Mouse (Mus musculus): Measurements from ENCODE around the gene Otop1. TPM values are rescaled to one million over a fixed set of nuclear protein-coding genes. Genes with fewer than 3 reads are reported as not detected.

Otop1 gene
- polyA plus RNA-seq (2015; fragmentation: Nextera tagmentation; extraction: Ambion mirVana) = not detected in 2 replicates

GRCm38 (mm10) chr5:38275771-38276170 is at the start of gene Otop1:
Gene Otop1, plus strand, starts transcription at chr5:38275972.
- no peak within 1 kb of the TSS for H3K4me2 ChIP-seq (ENCODE audit: low read depth, low read length)
- H3K9me3 ChIP-seq (replicated peaks; ENCODE audit: control insufficient read depth, low read length) = no peaks in the 10 kb centered on the region
- no peak within 1 kb of the TSS for H3K4me3 ChIP-seq (ENCODE audit: low read depth, low read length)
- H3K27me3 ChIP-seq (ENCODE audit: control insufficient read depth, insufficient read depth, low read depth, low read length) = peaks cover 39% of the 10 kb centered on the region
- no peaks in the 10 kb centered on the region for H3K4me1 ChIP-seq (ENCODE audit: control insufficient read depth, low read depth, low read length)
- no peak for ATAC-seq (ENCODE audit: low read depth)
- no peak within 1 kb of the TSS for H3K27ac ChIP-seq (ENCODE audit: low read length)
- H3K36me3 ChIP-seq (ENCODE audit: control insufficient read depth, insufficient read depth) = no peaks in the 10 kb centered on the region
- no peak within 1 kb of the TSS for H3K9ac ChIP-seq (ENCODE audit: low read depth, low read length)
- 16% methylated on average over 4 of the region's 4 CpGs for WGBS (ENCODE audit: insufficient replicate concordance)

GRCm38 (mm10) chr5:38235422-38235821 is 40.4 kb upstream of the Otop1 start:
- no peak overlapping the region for H3K9ac ChIP-seq (ENCODE audit: low read depth, low read length)
- peaks cover 11% of the 10 kb centered on the region for H3K36me3 ChIP-seq (ENCODE audit: control insufficient read depth, insufficient read depth)
- no peak overlapping the region for H3K4me2 ChIP-seq (ENCODE audit: low read depth, low read length)
- H3K4me1 ChIP-seq (ENCODE audit: control insufficient read depth, low read depth, low read length) = no peaks in the 10 kb centered on the region
- H3K4me3 ChIP-seq (ENCODE audit: low read depth, low read length) = no peak overlapping the region
- WGBS (ENCODE audit: insufficient replicate concordance) = 66% methylated on average over 4 of the region's 4 CpGs
- ATAC-seq (ENCODE audit: low read depth) = no peak
- no peaks in the 10 kb centered on the region for H3K9me3 ChIP-seq (replicated peaks; ENCODE audit: control insufficient read depth, low read length)
- no peaks in the 10 kb centered on the region for H3K27me3 ChIP-seq (ENCODE audit: control insufficient read depth, insufficient read depth, low read depth, low read length)
- H3K27ac ChIP-seq (ENCODE audit: low read length) = no peak overlapping the region

- Histone ChIP-seq H3K9me3 (replicated peaks; ENCODE audit: control insufficient read depth, low read length) (no peaks in the 10 kb centered on the region), H3K27ac (ENCODE audit: low read length) (no peak overlapping the region), H3K4me2 (ENCODE audit: low read depth, low read length) (no peak overlapping the region), H3K27me3 (ENCODE audit: control insufficient read depth, insufficient read depth, low read depth, low read length) (no peaks in the 10 kb centered on the region), H3K4me1 (ENCODE audit: control insufficient read depth, low read depth, low read length) (no peaks in the 10 kb centered on the region), H3K9ac (ENCODE audit: low read depth, low read length) (no peak overlapping the region), H3K36me3 (ENCODE audit: control insufficient read depth, insufficient read depth) (peaks cover 11% of the 10 kb centered on the region), H3K4me3 (ENCODE audit: low read depth, low read length) (no peak overlapping the region)
- 58% methylated on average over 2 of the region's 2 CpGs for WGBS (ENCODE audit: insufficient replicate concordance)
- ATAC-seq (ENCODE audit: low read depth) = no peak
Measured at GRCm38 (mm10) chr5:38236627-38237026, 39.1 kb upstream of the Otop1 start.

GRCm38 (mm10) chr5:38240727-38241472 is 34.9 kb upstream of the Otop1 start:
- no peak overlapping the region for H3K27ac ChIP-seq (ENCODE audit: low read length)
- H3K9ac ChIP-seq (ENCODE audit: low read depth, low read length) = no peak overlapping the region
- no peaks in the 10 kb centered on the region for H3K9me3 ChIP-seq (replicated peaks; ENCODE audit: control insufficient read depth, low read length)
- no peaks in the 10 kb centered on the region for H3K36me3 ChIP-seq (ENCODE audit: control insufficient read depth, insufficient read depth)
- ATAC-seq (ENCODE audit: low read depth) = no peak
- H3K4me3 ChIP-seq (ENCODE audit: low read depth, low read length) = no peak overlapping the region
- H3K4me2 ChIP-seq (ENCODE audit: low read depth, low read length) = no peak overlapping the region
- 50% methylated on average over 5 of the region's 5 CpGs for WGBS (ENCODE audit: insufficient replicate concordance)
- no peaks in the 10 kb centered on the region for H3K27me3 ChIP-seq (ENCODE audit: control insufficient read depth, insufficient read depth, low read depth, low read length)
- no peaks in the 10 kb centered on the region for H3K4me1 ChIP-seq (ENCODE audit: control insufficient read depth, low read depth, low read length)

- H3K36me3 ChIP-seq (ENCODE audit: control insufficient read depth, insufficient read depth) = no peaks in the 10 kb centered on the region
- H3K4me3 ChIP-seq (ENCODE audit: low read depth, low read length) = no peak overlapping the region
- no peak overlapping the region for H3K27ac ChIP-seq (ENCODE audit: low read length)
- H3K4me1 ChIP-seq (ENCODE audit: control insufficient read depth, low read depth, low read length) = no peaks in the 10 kb centered on the region
- no peaks in the 10 kb centered on the region for H3K27me3 ChIP-seq (ENCODE audit: control insufficient read depth, insufficient read depth, low read depth, low read length)
- H3K9ac ChIP-seq (ENCODE audit: low read depth, low read length) = no peak overlapping the region
- ATAC-seq (ENCODE audit: low read depth) = no peak
- H3K9me3 ChIP-seq (replicated peaks; ENCODE audit: control insufficient read depth, low read length) = no peaks in the 10 kb centered on the region
- 77% methylated on average over 3 of the region's 3 CpGs for WGBS (ENCODE audit: insufficient replicate concordance)
- H3K4me2 ChIP-seq (ENCODE audit: low read depth, low read length) = no peak overlapping the region
Measured at GRCm38 (mm10) chr5:38241473-38241834, 34.3 kb upstream of the Otop1 start.

GRCm38 (mm10) chr5:38241966-38242365 is 33.8 kb upstream of the Otop1 start:
- no peak overlapping the region for H3K4me2 ChIP-seq (ENCODE audit: low read depth, low read length)
- no peak overlapping the region for H3K9ac ChIP-seq (ENCODE audit: low read depth, low read length)
- WGBS (ENCODE audit: insufficient replicate concordance) = 67% methylated on average over 6 of the region's 6 CpGs
- H3K36me3 ChIP-seq (ENCODE audit: control insufficient read depth, insufficient read depth) = no peaks in the 10 kb centered on the region
- ATAC-seq (ENCODE audit: low read depth) = no peak
- no peaks in the 10 kb centered on the region for H3K4me1 ChIP-seq (ENCODE audit: control insufficient read depth, low read depth, low read length)
- no peak overlapping the region for H3K27ac ChIP-seq (ENCODE audit: low read length)
- no peaks in the 10 kb centered on the region for H3K9me3 ChIP-seq (replicated peaks; ENCODE audit: control insufficient read depth, low read length)
- no peaks in the 10 kb centered on the region for H3K27me3 ChIP-seq (ENCODE audit: control insufficient read depth, insufficient read depth, low read depth, low read length)
- no peak overlapping the region for H3K4me3 ChIP-seq (ENCODE audit: low read depth, low read length)

- no peak for ATAC-seq (ENCODE audit: low read depth)
- H3K4me3 ChIP-seq (ENCODE audit: low read depth, low read length) = no peak overlapping the region
- no peak overlapping the region for H3K4me2 ChIP-seq (ENCODE audit: low read depth, low read length)
- WGBS (ENCODE audit: insufficient replicate concordance) = 32% methylated on average over 4 of the region's 4 CpGs
- H3K9me3 ChIP-seq (replicated peaks; ENCODE audit: control insufficient read depth, low read length) = no peaks in the 10 kb centered on the region
- H3K4me1 ChIP-seq (ENCODE audit: control insufficient read depth, low read depth, low read length) = no peaks in the 10 kb centered on the region; the same call in 1 of the 2 replicates
- no peak overlapping the region for H3K9ac ChIP-seq (ENCODE audit: low read depth, low read length)
- no peak overlapping the region for H3K27ac ChIP-seq (ENCODE audit: low read length)
- H3K36me3 ChIP-seq (ENCODE audit: control insufficient read depth, insufficient read depth) = no peaks in the 10 kb centered on the region
- H3K27me3 ChIP-seq (ENCODE audit: control insufficient read depth, insufficient read depth, low read depth, low read length) = no peaks in the 10 kb centered on the region
Measured at GRCm38 (mm10) chr5:38255195-38255594, 20.6 kb upstream of the Otop1 start.

GRCm38 (mm10) chr5:38255644-38256043 is 20.1 kb upstream of the Otop1 start:
- peak; percentile 41; the same call in 1 of the 2 replicates for ATAC-seq (ENCODE audit: low read depth)

GRCm38 (mm10) chr5:38256551-38256950 is 19.2 kb upstream of the Otop1 start:
- H3K9me3 ChIP-seq (replicated peaks; ENCODE audit: control insufficient read depth, low read length) = no peaks in the 10 kb centered on the region
- H3K36me3 ChIP-seq (ENCODE audit: control insufficient read depth, insufficient read depth) = no peaks in the 10 kb centered on the region
- H3K27me3 ChIP-seq (ENCODE audit: control insufficient read depth, insufficient read depth, low read depth, low read length) = no peaks in the 10 kb centered on the region
- H3K4me3 ChIP-seq (ENCODE audit: low read depth, low read length) = no peak overlapping the region
- ATAC-seq (ENCODE audit: low read depth) = no peak
- 66% methylated on average over 1 of the region's 1 CpGs for WGBS (ENCODE audit: insufficient replicate concordance)
- peaks cover 4% of the 10 kb centered on the region for H3K4me1 ChIP-seq (ENCODE audit: control insufficient read depth, low read depth, low read length)
- no peak overlapping the region for H3K9ac ChIP-seq (ENCODE audit: low read depth, low read length)
- no peak overlapping the region for H3K27ac ChIP-seq (ENCODE audit: low read length)
- H3K4me2 ChIP-seq (ENCODE audit: low read depth, low read length) = no peak overlapping the region

More at GRCm38 (mm10) chr5:38255644-38256043, 20.1 kb upstream of the Otop1 start:
- Histone ChIP-seq H3K27me3 (ENCODE audit: control insufficient read depth, insufficient read depth, low read depth, low read length) (no peaks in the 10 kb centered on the region), H3K4me1 (ENCODE audit: control insufficient read depth, low read depth, low read length) (no peaks in the 10 kb centered on the region; the same call in 1 of the 2 replicates), H3K36me3 (ENCODE audit: control insufficient read depth, insufficient read depth) (no peaks in the 10 kb centered on the region), H3K27ac (ENCODE audit: low read length) (no peak overlapping the region), H3K9me3 (replicated peaks; ENCODE audit: control insufficient read depth, low read length) (no peaks in the 10 kb centered on the region), H3K9ac (ENCODE audit: low read depth, low read length) (no peak overlapping the region), H3K4me2 (ENCODE audit: low read depth, low read length) (no peak overlapping the region), H3K4me3 (ENCODE audit: low read depth, low read length) (no peak overlapping the region)
- 24% methylated on average over 3 of the region's 3 CpGs for WGBS (ENCODE audit: insufficient replicate concordance)

Data from liver, embryonic 16.5 days (tissue).